Mouse (Mus musculus) adrenal gland, adult (tissue): Measurements from ENCODE around the gene Hist1h2bh.

ENCODE experiments used
- DNase-seq, 2 experiments: peaks; one replicate each; pipeline ENCODE4 v3.0.0; 2022 to 2023; ENCODE audit warnings: low spot score in 1 of 2; ENCODE audit not compliant: inconsistent age in 2 of 2

Gene Hist1h2bh

GRCm38 (mm10) chr13:23506819-23507515, 36.2 kb downstream of the Hist1h2bh start:
- no peak for DNase-seq

- DNase-seq, result peak; percentile 39 to 89
These were observed 36.8 kb downstream of the Hist1h2bh start for GRCm38 (mm10) chr13:23506351-23506750.

- peak in 1 of 2 experiments; percentile 54 for DNase-seq
These were observed 37.4 kb downstream of the Hist1h2bh start for GRCm38 (mm10) chr13:23505662-23506345.

- peak in 1 of 2 experiments; percentile 91 for DNase-seq
These were observed 39.4 kb downstream of the Hist1h2bh start for GRCm38 (mm10) chr13:23503797-23504196.

GRCm38 (mm10) chr13:23502916-23503315, 40.3 kb downstream of the Hist1h2bh start:
- DNase-seq, result no peak

GRCm38 (mm10) chr13:23502031-23502567, 41.1 kb downstream of the Hist1h2bh start:
- DNase-seq, result no peak

GRCm38 (mm10) chr13:23501511-23501910, 41.7 kb downstream of the Hist1h2bh start:
- no peak for DNase-seq

GRCm38 (mm10) chr13:23500424-23501200, 42.6 kb downstream of the Hist1h2bh start:
- DNase-seq, result peak; percentile 40 to 89

GRCm38 (mm10) chr13:23499943-23500342, 43.2 kb downstream of the Hist1h2bh start:
- DNase-seq, result no peak

GRCm38 (mm10) chr13:23498653-23499052, 44.5 kb downstream of the Hist1h2bh start:
- no peak for DNase-seq

GRCm38 (mm10) chr13:23497656-23498321, 45.4 kb downstream of the Hist1h2bh start:
- DNase-seq, result peak in 1 of 2 experiments; percentile 77

- DNase-seq, result no peak
These were observed 47.7 kb downstream of the Hist1h2bh start for GRCm38 (mm10) chr13:23495526-23495925.

GRCm38 (mm10) chr13:23491990-23492389, 51.2 kb downstream of the Hist1h2bh start:
- peak; percentile 13 to 65 for DNase-seq
